Mouse (Mus musculus) activated CD4-positive, CD25-positive, alpha-beta regulatory T cell, adult 4 months (primary cell): ENCODE results near the gene Perp. TPM values are rescaled to one million over a fixed set of nuclear protein-coding genes. Genes with fewer than 3 reads are reported as not detected.
A peak's percentile ranks its signal among the peaks of the same experiment; 100 is the strongest.

Experiments
- ATAC-seq: one replicate; pipeline ENCODE4 v1.8.0; 2017
- polyA plus RNA-seq, 2 experiments: library from polyadenylated mRNA; unstranded; fragments of 100-300 nt; shearing (Covaris generic); gene quantifications; one replicate each; pipeline ENCODE4 v1.2.1; 2017

Perp gene
- polyA plus RNA-seq, result 1 to 10 TPM in 1 of 2 experiments, under 1 TPM in 1; 0.40 to 1.2 TPM

DNA sequence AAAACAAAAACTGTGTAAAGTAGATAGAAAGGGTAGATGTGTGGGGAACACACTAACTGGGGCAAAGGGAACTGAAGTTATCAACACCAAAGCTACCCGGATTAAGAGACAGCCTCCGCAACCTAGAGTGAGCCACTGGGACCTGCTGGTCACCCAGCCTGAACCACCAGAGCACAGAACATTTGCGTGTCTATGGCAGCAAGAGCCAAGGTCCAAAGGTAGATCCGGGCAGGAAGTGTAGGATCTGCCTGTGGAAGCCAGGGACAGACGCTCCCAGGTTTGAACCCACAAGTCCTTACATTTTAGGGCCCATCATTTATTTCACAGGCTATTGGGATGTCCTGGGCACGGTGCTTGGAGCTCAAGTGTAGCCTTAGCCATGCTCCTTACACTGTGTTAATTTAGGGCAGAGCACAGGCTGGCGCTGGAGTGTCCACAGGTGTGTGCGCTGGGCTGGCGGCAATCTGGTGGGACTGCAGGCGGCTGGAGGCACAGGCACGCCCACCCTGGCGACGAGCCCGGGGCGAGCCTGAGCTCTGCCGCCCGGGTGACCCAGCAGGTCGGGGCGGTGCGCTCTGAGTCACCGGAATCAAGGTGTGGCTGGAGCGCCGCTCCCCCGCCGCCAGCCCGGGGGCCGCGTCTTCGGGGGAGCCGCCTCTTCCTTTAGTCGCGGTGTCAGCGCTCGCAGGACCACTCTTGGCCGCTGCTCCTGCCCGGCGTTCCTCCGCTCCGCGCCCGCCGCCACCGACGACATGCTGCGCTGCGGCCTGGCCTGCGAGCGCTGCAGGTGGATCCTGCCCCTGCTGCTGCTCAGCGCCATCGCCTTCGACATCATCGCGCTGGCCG is at the start of gene Perp:
Perp (plus strand) TSS at position 580 of the 846 bp plus-strand sequence.
- peak; percentile 72 for ATAC-seq

DNA sequence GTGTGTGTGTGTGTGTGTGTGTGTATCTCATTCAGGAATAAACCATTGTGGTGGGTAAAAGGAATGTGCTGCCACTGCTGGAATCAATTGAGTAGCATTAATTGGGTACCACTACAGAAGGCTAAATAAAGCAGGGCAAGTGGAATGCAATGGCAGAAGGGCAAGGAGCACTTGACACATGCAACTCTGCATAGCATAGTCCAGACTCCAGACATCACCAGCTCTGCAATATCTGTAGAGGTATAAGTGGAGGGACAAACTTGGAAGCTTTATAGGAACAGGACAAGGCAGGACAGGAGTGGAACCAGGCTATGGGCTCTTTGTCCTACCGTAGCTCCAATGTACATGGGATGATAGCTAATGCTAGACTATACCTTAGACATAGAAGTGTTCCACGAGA is 33.1 kb upstream of the Perp start:
- ATAC-seq, result no peak

DNA sequence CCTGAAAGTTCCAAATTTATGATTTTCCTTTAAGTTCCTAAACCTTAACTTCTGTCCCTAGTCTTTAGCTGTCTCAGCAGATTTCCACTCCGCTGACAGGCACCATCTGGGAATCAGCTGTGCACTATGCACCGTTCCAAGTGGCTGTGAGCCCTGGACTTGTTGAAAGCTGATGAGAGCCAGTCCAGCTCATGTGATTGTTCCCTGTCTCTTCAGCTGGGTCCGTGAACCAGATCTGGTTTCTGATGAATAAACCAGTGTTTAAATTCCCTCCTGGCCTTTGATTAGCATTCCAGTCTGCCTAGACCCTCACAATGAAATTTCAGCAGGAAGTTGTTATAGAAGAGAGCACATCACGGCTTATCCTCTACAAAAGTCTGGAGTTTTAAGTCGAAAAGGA is 28.3 kb upstream of the Perp start:
- ATAC-seq, result no peak

DNA sequence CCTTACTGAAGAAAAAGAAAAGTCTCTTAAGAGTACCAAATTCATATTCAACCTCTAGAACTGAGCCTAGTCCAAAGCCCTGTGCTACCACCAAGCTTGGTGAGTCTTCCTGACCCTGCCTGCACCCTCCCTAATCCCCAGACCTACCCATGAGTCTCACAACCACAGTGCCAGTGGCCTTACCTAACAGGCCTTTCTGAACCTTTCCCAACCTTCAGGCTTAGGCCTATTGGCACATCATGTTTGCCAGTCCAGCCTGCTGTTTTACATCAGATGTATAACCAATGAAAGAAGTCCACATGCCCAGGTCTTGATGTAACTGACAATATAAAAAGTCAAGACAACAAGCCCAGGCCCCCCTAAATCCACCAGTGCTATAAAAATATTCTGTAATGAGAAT is 19.7 kb upstream of the Perp start:
- no peak for ATAC-seq

DNA sequence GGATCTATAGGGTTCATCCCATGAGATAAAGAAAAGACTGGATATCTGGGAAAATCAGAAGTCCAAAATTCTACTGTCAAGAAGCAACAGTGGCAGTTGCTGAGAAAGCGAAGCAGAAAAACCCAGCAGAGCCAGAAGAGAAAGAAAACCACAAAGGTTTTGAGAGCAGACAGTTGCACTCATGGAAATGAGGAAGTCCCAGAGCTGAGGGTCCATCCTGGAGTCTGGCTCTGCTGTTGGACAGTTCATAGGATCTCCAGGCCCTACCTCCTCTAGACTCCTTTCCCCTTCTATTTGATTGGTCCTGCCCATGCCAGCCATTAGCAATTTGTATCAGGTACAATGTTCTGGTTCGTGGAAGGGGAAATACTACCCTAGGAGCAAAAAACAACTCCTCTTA is 18.7 kb upstream of the Perp start:
- ATAC-seq, result no peak

DNA sequence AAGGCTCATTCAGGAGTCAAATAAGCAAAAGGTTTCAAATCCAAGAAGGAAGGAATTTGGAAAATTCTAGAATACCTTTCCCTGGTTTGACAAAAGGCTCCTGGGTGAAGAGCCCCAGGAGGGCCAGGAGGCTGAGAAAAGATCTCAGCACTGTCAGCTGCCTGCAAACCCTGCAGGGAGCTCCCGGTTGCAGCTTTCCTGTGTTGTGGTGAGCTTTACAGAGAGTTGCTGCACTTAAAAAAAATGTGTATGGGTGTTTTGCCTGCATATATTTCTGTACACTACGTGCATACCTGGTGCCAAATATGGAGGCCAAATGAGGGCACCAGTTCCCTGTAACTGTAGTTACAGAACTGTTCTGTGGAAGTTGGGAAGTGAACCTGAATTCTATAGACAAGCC is 16.9 kb upstream of the Perp start:
- ATAC-seq, result no peak

DNA sequence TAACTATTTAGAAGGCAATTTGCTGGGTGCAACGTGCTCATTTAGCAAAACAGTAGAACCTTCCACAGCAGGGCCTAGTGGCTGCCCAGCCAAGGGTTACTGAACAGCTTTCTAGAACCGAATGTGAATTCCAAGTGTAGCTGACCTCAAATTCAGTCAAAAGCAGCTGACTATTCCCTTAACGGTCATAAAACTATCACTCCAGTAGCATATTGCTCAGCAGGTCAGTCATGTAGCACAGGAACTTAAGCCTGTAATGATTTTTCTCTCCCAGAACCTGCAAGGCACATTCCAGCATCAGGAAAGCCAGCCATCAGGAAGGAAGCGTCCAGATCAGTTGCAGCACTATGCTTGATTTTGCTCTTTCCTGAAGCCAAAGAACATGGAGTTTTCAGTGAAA is 14.5 kb upstream of the Perp start:
- ATAC-seq, result no peak

DNA sequence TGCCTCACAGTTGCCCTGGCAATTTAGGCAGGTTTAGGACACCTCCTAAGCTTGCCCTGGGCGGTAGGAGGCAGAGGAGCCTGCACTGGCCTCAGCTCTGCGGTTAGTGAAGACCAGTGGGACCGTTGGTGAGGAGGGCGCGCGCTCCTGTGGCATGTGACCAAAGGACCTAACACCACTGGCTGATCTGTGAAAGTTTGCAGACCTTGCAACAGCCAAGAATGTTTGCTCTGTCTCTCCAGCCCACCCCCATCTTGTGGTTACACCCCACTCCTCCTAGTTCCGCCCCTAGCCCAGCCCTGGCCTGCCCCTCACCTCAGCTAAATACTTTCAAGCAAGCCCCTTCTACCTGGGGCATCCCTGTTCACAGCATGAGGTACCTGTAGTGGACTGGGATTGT is 13.0 kb upstream of the Perp start:
- ATAC-seq, result no peak

DNA sequence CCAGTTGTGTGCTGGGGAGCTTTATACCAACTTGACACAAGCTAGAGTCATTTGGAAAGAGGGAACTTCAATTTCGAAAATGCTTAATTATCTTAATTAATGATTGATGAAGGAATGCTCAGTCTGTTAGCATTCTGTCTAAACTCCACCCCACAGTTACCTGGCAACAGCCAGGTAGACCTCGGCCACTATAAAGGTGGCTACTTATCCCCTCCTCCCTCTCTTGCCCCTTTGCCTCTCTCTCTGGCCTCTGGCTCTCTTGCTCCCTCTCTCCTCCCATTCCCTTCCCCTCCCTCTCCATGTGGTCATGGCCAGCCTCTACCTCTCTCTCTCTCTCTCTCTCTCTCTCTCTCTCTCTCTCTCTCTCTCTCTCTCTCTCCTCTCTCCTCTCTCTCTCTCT is 10.4 kb upstream of the Perp start:
- ATAC-seq, result no peak

DNA sequence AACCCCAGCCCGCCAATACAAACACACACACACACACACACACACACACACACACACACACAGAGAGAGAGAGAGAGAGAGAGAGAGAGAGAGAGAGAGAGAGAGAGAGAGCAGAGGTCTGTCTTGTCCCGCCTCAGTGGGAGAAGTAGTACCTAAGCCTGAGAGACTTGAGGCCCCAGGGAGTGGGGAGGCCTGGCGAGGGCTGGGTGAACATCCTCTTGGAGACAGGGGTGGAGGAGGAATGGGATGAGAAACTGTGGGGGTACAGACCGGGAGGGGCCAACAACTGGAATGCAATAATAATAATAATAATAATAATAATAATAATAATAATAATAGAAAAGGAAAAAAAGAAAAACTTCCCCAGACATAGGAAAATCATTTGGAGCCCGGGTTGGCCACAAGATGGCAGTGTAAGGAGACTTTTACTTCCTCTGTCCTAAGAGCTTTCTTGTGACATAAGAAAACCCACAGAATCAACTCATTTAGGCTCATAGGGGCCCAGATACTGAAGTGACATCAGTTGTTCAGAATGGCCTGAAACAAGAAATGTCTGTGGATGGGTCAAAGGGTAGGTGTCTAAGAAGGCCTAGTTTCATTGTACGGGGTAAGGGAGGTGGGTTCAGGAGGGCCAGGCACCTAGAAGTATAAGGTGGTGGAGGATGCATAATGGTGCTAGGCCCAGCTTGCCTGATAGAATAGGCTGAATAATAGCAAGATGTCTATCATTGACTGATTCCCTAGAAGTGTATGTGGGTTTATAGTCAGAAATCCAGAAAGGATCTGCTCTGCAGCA is 8.9 kb upstream of the Perp start:
- ATAC-seq, result no peak

DNA sequence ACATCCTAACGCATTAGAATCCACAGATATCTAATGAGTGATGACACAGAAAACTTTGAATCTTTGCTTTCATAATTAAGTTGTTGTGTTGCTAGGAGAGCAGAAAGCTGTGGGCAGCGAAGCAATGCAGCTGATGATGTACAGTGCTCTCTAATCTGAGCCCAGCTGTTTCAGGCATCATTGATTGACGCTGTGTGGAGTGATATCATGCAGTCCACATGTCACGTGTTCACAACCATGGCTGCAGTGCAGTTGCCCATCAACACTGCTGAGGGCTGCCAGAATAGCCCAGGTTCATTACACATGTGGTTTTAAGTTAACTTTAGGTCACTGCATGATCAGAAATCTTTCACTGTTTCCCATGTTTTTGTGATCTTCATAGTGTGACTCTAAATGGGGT is 5.3 kb upstream of the Perp start:
- no peak for ATAC-seq

DNA sequence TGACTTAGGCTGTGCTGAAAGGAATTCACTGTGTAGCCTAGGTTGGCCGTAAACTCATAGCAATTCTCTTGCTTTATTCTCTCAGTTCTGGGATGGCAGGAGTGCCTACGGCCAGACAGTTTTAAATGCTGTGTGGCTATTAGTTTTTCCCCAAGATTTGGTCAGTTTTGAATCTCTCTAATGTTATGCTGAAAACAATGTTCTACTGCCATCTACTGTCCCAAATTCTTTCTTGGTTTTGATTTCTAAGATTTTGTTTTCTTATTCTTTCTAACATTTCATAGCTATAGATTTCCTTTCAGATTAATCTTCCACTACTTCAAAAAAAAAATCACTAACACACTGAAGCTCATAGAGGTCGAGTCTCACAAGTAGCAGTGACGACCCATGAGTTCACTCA is 4.1 kb upstream of the Perp start:
- ATAC-seq, result no peak

DNA sequence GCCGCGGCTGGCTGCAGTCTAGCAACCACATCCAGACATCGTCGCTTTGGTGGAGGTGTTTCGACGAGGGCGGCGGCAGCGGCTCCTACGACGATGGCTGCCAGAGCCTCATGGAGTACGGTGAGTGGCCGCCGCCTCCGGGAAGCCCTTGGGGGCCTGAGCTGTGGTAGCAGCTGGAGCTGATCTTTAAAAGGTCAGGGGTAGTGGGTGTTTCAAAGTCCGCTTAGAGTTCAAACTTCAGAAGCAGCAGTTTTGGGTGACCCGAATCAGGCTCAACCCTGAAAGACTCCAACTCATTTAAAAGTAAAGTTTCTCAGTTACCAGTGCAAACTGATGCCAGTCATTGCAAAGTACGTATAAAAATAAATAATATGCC is 455 bp downstream of the Perp start:
- no peak for ATAC-seq

DNA sequence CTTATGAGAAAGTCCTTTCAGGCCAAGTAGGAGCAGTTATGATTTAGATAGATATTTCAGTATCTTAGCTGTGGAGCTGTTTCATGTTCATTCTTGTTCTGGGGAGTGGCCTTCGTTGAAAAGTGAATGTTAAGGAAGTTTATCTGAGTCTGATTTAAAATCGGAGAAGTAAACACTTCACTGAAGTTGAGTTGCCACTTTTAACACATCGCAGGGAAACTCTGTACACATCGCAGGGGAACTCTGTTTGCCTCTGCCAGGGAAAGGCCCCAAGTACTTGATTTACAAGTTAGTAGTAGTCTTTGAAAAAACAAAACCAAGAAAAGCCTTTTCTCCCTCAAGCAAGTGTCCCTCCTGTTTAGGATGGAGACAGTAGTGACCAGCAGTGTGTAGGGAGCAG is 891 bp downstream of the Perp start:
- no peak for ATAC-seq

DNA sequence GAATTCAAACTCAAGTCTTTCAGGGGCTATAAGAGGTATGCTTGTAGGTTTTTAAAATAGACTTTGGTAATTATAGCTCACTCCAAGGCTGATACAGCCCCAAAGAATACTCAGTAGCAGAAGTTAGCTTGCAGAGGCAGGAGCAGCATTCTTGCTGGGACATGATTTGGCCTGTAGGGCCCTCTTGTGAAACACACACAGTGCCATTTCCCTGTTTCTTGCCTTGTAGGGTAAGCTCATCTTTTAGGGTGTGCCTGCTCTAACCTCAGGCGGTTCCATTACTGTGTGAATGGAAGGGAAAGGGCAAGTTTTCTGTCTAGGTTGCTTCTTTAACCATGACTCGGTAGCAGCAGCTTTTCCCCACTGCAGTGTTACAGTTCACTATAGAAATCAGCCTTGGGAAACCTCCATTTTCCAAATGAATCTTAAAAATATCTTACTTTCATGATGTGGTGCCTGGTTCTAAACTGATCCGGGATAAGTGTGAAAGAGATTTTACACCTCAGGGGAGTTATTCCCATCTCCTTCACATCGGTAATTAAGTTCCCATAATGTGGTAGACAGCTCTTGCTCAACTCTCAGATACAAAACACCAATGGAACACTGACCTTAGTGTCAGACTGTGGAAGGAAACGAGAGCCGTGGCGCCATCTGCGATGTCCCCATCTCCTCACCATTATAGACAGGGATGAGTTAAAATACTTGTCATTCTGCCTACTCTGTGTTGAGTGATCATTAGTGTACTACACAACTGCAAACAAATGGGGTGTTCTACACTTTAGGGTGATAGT is 1.8 kb downstream of the Perp start:
- ATAC-seq, result no peak

DNA sequence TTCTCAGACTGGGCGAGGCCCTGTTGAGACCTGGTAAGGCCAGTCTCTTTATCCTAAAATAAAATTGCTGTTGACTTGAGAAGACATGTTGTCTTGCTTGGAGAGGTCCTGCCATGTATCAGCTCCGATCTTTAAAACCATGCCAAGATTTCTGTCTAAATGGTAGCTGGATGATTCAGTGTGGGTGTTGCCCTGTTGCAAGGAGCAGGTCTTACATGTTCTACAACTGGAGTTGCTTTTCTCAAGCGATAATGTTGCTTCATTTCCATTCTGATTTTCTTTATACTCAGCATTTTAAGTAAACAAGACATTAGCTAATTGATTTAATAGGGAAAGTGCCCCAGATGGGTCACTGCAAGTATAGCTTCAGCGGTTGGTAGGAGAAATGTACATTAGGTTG is 5.4 kb downstream of the Perp start:
- ATAC-seq, result no peak

DNA sequence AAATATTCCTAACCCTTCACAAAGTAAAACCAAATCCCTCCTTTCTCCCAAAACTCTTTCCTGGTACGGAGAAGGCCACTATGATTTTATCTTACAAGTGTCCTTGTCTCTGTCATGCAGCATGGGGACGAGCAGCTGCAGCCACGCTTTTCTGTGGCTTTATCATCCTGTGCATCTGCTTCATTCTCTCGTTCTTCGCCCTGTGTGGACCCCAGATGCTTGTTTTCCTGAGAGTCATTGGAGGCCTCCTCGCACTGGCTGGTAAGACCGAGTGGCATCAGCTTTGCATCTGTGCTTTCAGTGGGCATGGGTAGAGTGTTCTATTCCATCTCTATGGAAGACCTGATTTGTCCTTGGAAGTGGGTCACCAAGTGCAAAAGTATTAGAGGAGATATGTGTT is 8.6 kb downstream of the Perp start:
- ATAC-seq, result no peak

DNA sequence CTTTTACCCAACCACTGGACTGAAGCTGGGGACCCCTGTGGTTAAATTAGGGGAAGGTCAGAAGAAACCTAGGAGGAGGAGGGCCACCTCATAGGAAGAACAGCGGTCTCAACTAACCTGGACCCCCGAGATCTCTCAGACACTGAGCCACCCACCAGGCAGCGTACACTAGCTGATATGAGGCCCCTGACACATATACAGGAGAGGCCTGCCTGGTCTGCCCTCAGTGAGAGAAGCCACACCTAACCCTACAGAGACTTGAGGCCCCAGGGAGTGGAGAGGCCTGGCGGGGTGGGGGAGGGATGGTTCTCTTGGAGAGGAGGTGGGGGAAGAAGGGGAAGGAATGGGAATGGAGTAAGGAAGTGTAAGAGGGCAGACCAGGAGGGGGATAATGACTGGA is 12.4 kb downstream of the Perp start:
- no peak for ATAC-seq

DNA sequence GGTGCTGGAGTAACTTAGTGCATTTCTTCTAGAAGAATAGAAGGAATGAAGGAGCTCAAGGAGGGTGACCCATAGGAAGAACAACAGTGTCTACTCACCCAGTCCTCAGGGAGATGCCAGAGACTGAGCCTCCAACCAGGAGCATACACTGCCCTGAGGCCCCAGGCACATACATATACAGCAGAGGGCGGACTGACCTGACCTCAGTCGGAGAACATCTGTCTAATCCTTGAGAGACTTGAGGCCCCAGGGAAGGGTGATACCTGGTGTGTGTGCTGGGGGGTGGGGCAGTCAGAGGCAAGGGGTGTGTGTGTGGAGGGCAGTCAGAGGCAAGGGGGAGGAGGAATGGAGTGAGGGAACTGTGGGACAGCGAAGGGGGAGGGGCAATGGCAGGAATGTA is 14.8 kb downstream of the Perp start:
- no peak for ATAC-seq

DNA sequence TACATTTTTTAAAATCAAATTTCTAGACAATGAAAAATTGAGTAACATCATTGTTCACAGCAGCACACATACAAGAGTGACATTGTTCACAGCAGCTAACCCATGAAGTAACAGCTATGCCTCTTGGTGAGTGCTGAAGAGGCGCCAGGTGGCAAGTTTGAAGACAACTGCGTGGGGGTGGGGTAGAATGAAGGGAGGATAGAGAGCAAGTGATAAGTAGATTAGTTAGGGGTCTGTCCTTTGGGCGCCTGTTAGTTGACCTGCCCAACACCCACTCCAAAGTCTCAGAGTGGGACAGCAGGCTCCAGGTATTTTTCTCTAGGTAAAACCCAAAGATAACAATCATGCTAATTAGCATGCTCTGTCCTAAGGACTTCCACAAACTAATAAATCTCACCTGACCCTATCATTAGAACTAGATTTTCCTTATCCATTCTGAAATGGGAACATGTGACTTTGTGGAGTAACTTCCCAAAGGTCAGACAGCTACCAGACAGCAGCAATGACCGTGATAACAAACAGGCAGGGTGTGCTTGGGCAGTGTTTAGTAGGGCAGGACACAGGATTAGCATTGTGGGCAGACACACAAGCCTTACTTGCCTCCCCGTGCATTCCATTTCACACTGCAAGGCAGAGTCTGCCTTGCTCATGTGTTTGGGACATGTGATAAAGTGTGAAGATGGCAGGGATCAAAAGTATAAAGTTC is 15.5 kb downstream of the Perp start:
- ATAC-seq, result no peak

DNA sequence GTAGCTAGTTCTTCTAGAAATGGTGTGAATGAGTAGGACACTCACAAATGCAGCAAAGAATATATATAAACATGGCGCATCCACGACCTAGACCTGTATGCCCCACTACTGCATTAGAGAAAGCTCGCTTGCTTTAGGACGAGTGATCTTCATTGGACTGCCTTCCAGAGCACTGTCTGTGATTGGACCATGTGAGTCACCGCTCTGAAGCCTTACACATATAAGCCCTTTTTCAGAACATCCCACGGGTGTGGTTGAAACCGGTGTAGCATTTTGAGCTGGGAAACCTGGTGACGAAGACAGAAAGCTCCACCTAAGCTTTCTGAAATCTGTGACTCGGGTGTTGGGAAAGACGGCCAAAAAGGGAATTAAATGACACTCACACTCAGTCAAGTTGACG is 16.0 kb downstream of the Perp start:
- ATAC-seq, result no peak

DNA sequence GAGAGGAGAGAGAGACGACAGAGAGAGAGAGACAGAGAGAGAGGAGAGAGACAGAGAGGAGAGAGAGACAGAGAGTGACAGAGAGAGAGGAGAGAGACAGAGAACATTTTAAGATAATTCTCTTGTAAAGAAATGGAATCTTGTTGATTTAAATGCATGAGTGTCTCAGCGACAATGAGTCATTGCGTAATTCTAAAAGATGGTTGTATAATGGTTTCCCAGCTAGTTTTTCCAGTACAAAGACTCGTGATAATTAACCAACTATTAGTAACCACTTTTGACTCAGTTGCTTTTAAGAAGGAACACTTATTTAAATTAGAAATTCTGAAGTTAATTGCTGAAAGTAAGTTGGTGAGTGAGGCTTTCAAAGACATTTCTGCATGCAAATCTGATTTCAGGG is 16.6 kb downstream of the Perp start:
- ATAC-seq, result no peak

DNA sequence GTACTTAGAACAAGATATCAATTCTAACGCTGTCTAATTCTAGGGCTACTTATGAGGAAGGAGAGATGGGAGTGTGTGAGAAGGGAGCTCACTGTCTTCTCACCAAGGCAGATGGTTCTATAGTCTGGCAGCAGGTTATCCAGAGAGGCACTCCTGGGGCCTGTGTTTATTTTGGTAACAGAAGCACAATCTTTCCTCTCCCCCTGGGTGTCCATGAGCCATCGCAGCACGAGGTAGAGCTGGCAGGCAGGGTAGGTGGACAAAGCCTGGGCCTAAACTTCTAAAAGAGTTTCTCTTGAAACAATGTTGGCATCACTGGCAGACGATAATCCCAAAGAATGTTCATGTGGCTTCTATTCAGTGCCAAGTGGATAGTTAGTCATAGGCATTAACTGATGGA is 18.5 kb downstream of the Perp start:
- no peak for ATAC-seq
